Mouse (Mus musculus) limb, embryonic 11.5 days (tissue): ENCODE measurements around the gene Mif4gd. TPM values are rescaled to one million over a fixed set of nuclear protein-coding genes. Genes with fewer than 3 reads are reported as not detected.

Experiments used
- ATAC-seq: fragments of 200-750 bp; cut with Nextera tagmentation; 2 replicates; pipeline ENCODE4 v1.8.0; 2017; ENCODE audit warnings: low read depth; ENCODE audit not compliant: insufficient number of reproducible peaks, low FRiP score, low TSS enrichment
- DNase-seq: peaks from one replicate; pipeline ENCODE4 v3.0.0-alpha.2; 2015; ENCODE audit warnings: low spot score
- H3K27ac ChIP-seq: fragments of 300-500 bp; sonication (generic); replicated peaks from 2 replicates; pipeline ENCODE4 v1.5.1; 2014; ENCODE audit warnings: low read depth, mild to moderate bottlenecking, low read length
- H3K27me3 ChIP-seq: fragments of 300-500 bp; sonication (generic); 2 replicates; pipeline ENCODE4 v1.6.1; 2014; ENCODE audit warnings: mild to moderate bottlenecking, low read length, mixed read lengths; ENCODE audit not compliant: control insufficient read depth, insufficient read depth
- H3K36me3 ChIP-seq: fragments of 300-500 bp; sonication (generic); 2 replicates; pipeline ENCODE4 v1.6.1; 2014; ENCODE audit warnings: mild to moderate bottlenecking, low read length, moderate library complexity, mixed read lengths; ENCODE audit not compliant: control insufficient read depth, insufficient read depth
- H3K4me1 ChIP-seq: fragments of 300-500 bp; sonication (generic); 2 replicates; pipeline ENCODE4 v1.6.1; 2014; ENCODE audit warnings: low read length, mixed read lengths; ENCODE audit not compliant: control insufficient read depth, insufficient read depth
- H3K4me2 ChIP-seq: fragments of 300-500 bp; sonication (generic); 2 replicates; pipeline ENCODE4 v1.6.1; 2014; ENCODE audit warnings: low read depth, mild to moderate bottlenecking, moderate library complexity; ENCODE audit not compliant: severe bottlenecking
- H3K4me3 ChIP-seq: fragments of 300-500 bp; sonication (generic); 2 replicates; pipeline ENCODE4 v1.5.1; 2014; ENCODE audit warnings: low read depth, low read length
- H3K9ac ChIP-seq: fragments of 300-500 bp; sonication (generic); 2 replicates; pipeline ENCODE4 v1.6.1; 2014; ENCODE audit warnings: mild to moderate bottlenecking, low read length
- H3K9me3 ChIP-seq: fragments of 300-500 bp; sonication (generic); 2 replicates; pipeline ENCODE4 v1.6.1; 2016; ENCODE audit warnings: low read length; ENCODE audit not compliant: control insufficient read depth
- WGBS: fragments of 180-500 bp; shearing (Covaris S2); extraction: QIAGEN DNeasy Blood & Tissue Kit; methylation state at CpG from one replicate; pipeline ENCODE4 v1.1.7; 2014; 5-methylcytosine and 5-hydroxymethylcytosine counted together
- polyA plus RNA-seq: library from polyadenylated mRNA; unstranded; fragments of >200 nt; fragmentation: Nextera tagmentation; extraction: Ambion mirVana; gene quantifications from 2 replicates; pipeline ENCODE4 v1.2.1, GENCODE M21; 2014

Gene Mif4gd
- polyA plus RNA-seq, result 18.0 and 19.3 TPM in 2 replicates

GRCm38 (mm10) chr11:115612410-115613137, at the start of gene Mif4gd:
Gene Mif4gd (minus strand): TSS chr11:115612969.
- Histone ChIP-seq H3K27me3 (no peaks in the 10 kb centered on the region), H3K4me1 (peaks cover 7% of the 10 kb centered on the region; the same call in 1 of the 2 replicates), H3K9me3 (no peaks in the 10 kb centered on the region), H3K27ac (peak within 1 kb of the TSS; percentile 68), H3K4me2 (peak within 1 kb of the TSS; percentile 83), H3K36me3 (peaks cover 19% of the 10 kb centered on the region), H3K9ac (peak within 1 kb of the TSS; percentile 64), H3K4me3 (peak within 1 kb of the TSS; percentile 58)
- under 1% methylated on average over 67 of the region's 80 CpGs for WGBS
- peak; percentile 77 for ATAC-seq
- peak; percentile 92 for DNase-seq

- no peaks in the 10 kb centered on the region for H3K36me3 ChIP-seq
- no peak for DNase-seq
- H3K27me3 ChIP-seq, result no peaks in the 10 kb centered on the region
- no peak overlapping the region for H3K4me3 ChIP-seq
- WGBS, result 95% methylated on average over 4 of the region's 4 CpGs
- H3K4me2 ChIP-seq, result no peak overlapping the region
- no peaks in the 10 kb centered on the region for H3K4me1 ChIP-seq
- H3K9me3 ChIP-seq, result no peaks in the 10 kb centered on the region
- no peak overlapping the region for H3K27ac ChIP-seq
- no peak overlapping the region for H3K9ac ChIP-seq
- ATAC-seq, result no peak
Observed at GRCm38 (mm10) chr11:115660376-115660775, 47.6 kb upstream of the Mif4gd start.

DNA sequence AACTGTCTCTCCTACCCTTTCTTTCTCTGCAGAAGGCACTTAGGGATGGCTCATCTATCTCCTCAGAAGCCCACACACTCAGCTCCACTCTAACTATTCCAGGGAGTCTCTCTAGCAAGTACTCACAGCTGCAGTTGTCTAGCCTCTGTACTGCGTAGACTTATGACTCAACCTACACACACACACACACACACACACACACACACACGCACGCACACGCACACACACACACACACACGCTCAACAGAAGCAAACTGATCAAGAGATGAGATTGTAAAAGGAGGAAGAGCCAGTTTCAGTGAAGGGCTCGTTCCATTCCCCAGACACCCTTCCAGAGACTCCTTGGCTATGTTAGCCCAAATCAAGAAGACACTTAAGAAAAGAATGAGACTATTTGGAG, 45.8 kb upstream of the Mif4gd start:
- ATAC-seq (no peak), DNase-seq (no peak)
- H3K27me3 ChIP-seq, result no peaks in the 10 kb centered on the region
- H3K4me1 ChIP-seq, result no peaks in the 10 kb centered on the region
- no peak overlapping the region for H3K27ac ChIP-seq
- peaks cover 4% of the 10 kb centered on the region; the same call in 1 of the 2 replicates for H3K36me3 ChIP-seq
- H3K4me3 ChIP-seq, result no peak overlapping the region
- H3K9me3 ChIP-seq, result no peaks in the 10 kb centered on the region
- no peak overlapping the region for H3K4me2 ChIP-seq
- WGBS, result 89% methylated on average over 6 of the region's 6 CpGs
- no peak overlapping the region for H3K9ac ChIP-seq

- H3K36me3 ChIP-seq, result peaks cover 4% of the 10 kb centered on the region; the same call in 1 of the 2 replicates
- 80% methylated on average over 2 of the region's 2 CpGs for WGBS
- H3K9me3 ChIP-seq, result no peaks in the 10 kb centered on the region
- no peak overlapping the region for H3K27ac ChIP-seq
- no peaks in the 10 kb centered on the region for H3K4me1 ChIP-seq
- ATAC-seq (no peak), DNase-seq (no peak)
- no peak overlapping the region for H3K9ac ChIP-seq
- no peaks in the 10 kb centered on the region for H3K27me3 ChIP-seq
- H3K4me3 ChIP-seq, result no peak overlapping the region
- no peak overlapping the region for H3K4me2 ChIP-seq
Observed at GRCm38 (mm10) chr11:115654128-115654527, 41.4 kb upstream of the Mif4gd start.

GRCm38 (mm10) chr11:115653194-115653593, 40.4 kb upstream of the Mif4gd start:
- no peak overlapping the region for H3K4me2 ChIP-seq
- H3K4me1 ChIP-seq, result no peaks in the 10 kb centered on the region
- H3K27ac ChIP-seq, result no peak overlapping the region
- no peaks in the 10 kb centered on the region for H3K27me3 ChIP-seq
- H3K9me3 ChIP-seq, result no peaks in the 10 kb centered on the region
- ATAC-seq, result no peak
- no peak for DNase-seq
- H3K9ac ChIP-seq, result no peak overlapping the region
- H3K4me3 ChIP-seq, result no peak overlapping the region
- H3K36me3 ChIP-seq, result peaks cover 6% of the 10 kb centered on the region; the same call in 1 of the 2 replicates
- 89% methylated on average over 3 of the region's 3 CpGs for WGBS

DNA sequence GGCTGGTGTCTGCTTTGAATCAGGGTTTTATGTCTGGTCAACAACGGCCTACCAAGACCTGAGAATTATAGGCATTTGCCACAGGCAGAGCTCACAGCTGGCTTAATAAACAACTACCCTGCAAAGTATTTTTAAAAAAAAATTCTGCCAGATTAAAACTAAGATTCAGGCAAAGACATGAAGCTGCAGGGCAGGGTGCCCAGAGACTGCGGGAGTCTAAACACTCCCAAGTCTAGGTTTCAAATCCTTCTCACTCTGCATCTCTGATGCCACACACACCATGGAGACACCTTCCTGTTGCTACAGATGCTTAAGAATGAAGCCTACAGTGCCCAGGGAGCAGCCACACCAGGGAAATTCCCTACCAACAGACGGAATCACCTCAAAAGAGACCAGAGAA, 38.9 kb upstream of the Mif4gd start:
- 86% methylated on average over 3 of the region's 3 CpGs for WGBS
- peaks cover 8% of the 10 kb centered on the region; the same call in 1 of the 2 replicates for H3K36me3 ChIP-seq

DNA sequence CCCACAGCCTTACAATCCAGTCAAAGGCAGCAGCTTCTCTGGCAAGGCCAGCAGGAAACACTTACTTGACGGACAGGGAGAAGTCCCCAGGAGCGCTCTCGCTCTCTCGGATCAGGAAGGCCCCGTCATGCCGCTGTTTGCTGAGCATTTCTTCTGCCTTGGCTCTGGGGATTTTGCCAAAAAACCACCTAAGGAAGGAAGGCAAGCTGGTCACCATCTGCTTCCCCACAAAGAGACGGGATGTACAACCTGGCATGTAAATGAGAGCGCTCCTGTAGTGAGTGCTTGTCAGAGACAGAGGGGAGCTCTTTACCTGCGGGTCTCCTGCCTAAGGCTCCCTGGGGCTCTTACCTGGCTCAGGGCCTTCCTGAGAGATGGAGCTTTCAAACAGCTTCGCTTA, 36.9 kb upstream of the Mif4gd start:
- H3K27me3 ChIP-seq, result no peaks in the 10 kb centered on the region
- ATAC-seq, result no peak
- no peak overlapping the region for H3K4me3 ChIP-seq
- H3K4me2 ChIP-seq, result no peak overlapping the region
- 77% methylated on average over 10 of the region's 10 CpGs for whole genome bisulfite sequencing
- H3K9me3 ChIP-seq, result no peaks in the 10 kb centered on the region
- no peak overlapping the region for H3K9ac ChIP-seq
- no peak for DNase-seq
- H3K36me3 ChIP-seq, result peaks cover 8% of the 10 kb centered on the region; the same call in 1 of the 2 replicates
- H3K27ac ChIP-seq, result no peak overlapping the region
- no peaks in the 10 kb centered on the region for H3K4me1 ChIP-seq

More for the DNA sequence above, 38.9 kb upstream of the Mif4gd start:
- Histone ChIP-seq H3K27me3 (no peaks in the 10 kb centered on the region), H3K27ac (no peak overlapping the region), H3K4me2 (no peak overlapping the region), H3K9me3 (no peaks in the 10 kb centered on the region), H3K4me3 (no peak overlapping the region), H3K4me1 (no peaks in the 10 kb centered on the region), H3K9ac (no peak overlapping the region)
- ATAC-seq, result no peak
- DNase-seq, result no peak

DNA sequence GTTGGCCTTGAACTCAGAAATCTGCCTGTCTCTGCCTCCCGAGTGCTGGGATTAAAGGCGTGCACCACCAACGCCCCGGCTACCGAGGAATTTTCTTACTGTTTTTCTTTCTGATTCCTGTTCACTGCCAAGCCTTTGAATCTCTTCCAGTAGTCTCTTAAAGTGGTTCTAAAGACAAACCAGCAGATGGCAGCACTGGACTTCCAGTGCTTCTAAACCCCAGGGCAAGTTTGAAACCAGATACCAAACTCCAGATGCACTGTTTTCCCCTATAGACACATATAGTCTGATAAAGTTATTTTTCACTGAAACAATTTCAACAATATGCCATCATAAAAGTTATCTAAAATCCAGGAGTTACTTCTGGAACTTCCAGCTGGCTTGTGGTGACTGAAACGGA, 34.7 kb upstream of the Mif4gd start:
- 67% methylated on average over 6 of the region's 6 CpGs for WGBS
- peaks cover 4% of the 10 kb centered on the region; the same call in 1 of the 2 replicates for H3K36me3 ChIP-seq

More for the DNA sequence above, 34.7 kb upstream of the Mif4gd start:
- H3K27ac ChIP-seq, result no peak overlapping the region
- H3K27me3 ChIP-seq, result no peaks in the 10 kb centered on the region
- no peaks in the 10 kb centered on the region for H3K9me3 ChIP-seq
- H3K4me2 ChIP-seq, result no peak overlapping the region
- no peak overlapping the region for H3K9ac ChIP-seq
- DNase-seq (peak; percentile 67), ATAC-seq (no peak)
- H3K4me1 ChIP-seq, result no peaks in the 10 kb centered on the region
- no peak overlapping the region for H3K4me3 ChIP-seq
